Mouse (Mus musculus): Measurements from ENCODE around the gene Scarb2. TPM values are rescaled to one million over a fixed set of nuclear protein-coding genes. Genes with fewer than 3 reads are reported as not detected.

Scarb2 gene
- polyA plus RNA-seq, 1 experiment, result 8.4 TPM

- H3K27me3 ChIP-seq (ENCODE audit: control insufficient read depth, insufficient read depth, low read length), result no peaks in the 10 kb centered on the region
- peak overlapping the region; percentile 47 for H3K27ac ChIP-seq (ENCODE audit: insufficient read depth, low read depth, low read length)
- H3K36me3 ChIP-seq (ENCODE audit: control insufficient read depth, insufficient read depth, low read length), result peaks cover 9% of the 10 kb centered on the region
- TF ChIP-seq POLR2A (IDR thresholded peaks at IDR 0.05; ENCODE audit: low read depth, low read length) (no peak), CTCF (IDR thresholded peaks at IDR 0.05; ENCODE audit: extremely low read depth, insufficient read length, insufficient replicate concordance, low read depth, low read length) (no peak)
- H3K4me1 ChIP-seq (ENCODE audit: control insufficient read depth, insufficient read depth, insufficient read length, low read length), result peaks cover 6% of the 10 kb centered on the region; the same call in 1 of the 2 replicates
- H3K4me3 ChIP-seq (ENCODE audit: low read depth, low read length), result no peak overlapping the region
- 41% methylated on average over 3 of the region's 3 CpGs for WGBS
Observed at GRCm38 (mm10) chr5:92488408-92488807, 18.2 kb downstream of the Scarb2 start.

DNA sequence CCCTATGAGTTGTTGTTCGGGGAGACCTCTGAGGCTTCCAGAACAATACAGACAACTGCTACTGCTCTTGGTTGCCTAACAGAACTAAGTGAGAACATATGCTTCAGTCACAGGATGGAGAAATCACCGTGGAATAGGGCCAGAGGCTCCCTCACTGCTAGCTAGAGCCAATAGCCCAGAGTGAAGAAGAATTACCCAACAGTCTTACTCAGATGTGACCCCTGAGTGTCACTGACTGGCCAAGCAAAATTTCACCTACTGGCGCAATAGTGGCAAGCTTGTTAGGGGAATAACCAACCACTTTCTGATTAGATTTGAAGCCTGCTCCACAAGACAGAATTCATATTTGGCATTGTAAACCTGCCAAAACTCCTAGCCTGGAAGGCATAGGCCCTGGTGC is 19.9 kb downstream of the Scarb2 start:
- WGBS, result 82% methylated on average over 3 of the region's 3 CpGs
- H3K4me1 ChIP-seq (ENCODE audit: control insufficient read depth, insufficient read depth, insufficient read length, low read length), result peaks cover 6% of the 10 kb centered on the region; the same call in 1 of the 2 replicates
- no peaks in the 10 kb centered on the region for H3K27me3 ChIP-seq (ENCODE audit: control insufficient read depth, insufficient read depth, low read length)
- peaks cover 21% of the 10 kb centered on the region for H3K36me3 ChIP-seq (ENCODE audit: control insufficient read depth, insufficient read depth, low read length)
- TF ChIP-seq POLR2A (IDR thresholded peaks at IDR 0.05; ENCODE audit: low read depth, low read length), result no peak
- no peak for TF ChIP-seq CTCF (IDR thresholded peaks at IDR 0.05; ENCODE audit: extremely low read depth, insufficient read length, insufficient replicate concordance, low read depth, low read length)
- H3K4me3 ChIP-seq (ENCODE audit: low read depth, low read length), result no peak overlapping the region
- H3K27ac ChIP-seq (ENCODE audit: insufficient read depth, low read depth, low read length), result no peak overlapping the region

DNA sequence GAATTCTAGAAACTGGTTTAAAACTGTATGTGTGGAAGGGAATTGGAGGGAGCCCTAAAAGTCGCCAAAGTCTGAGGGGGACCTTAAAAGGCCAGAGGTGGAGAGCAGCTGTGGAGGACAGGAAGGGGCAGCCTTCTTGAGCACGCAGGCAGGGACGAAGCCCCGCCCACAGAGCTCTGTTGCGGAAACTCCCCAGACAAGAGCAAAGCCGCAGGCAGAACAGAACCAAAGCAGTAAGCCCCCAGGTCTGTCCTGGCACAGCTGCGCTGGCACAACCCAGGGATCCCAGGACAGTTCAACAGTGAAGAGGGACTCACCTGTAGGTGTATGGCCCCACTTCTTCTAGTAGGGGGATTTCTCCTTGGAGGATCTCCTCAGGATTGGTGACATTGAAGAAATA is 21.8 kb downstream of the Scarb2 start:
- Histone ChIP-seq H3K27ac (ENCODE audit: insufficient read depth, low read depth, low read length) (no peak overlapping the region), H3K4me1 (ENCODE audit: control insufficient read depth, insufficient read depth, insufficient read length, low read length) (peaks cover 6% of the 10 kb centered on the region; the same call in 1 of the 2 replicates), H3K27me3 (ENCODE audit: control insufficient read depth, insufficient read depth, low read length) (no peaks in the 10 kb centered on the region), H3K4me3 (ENCODE audit: low read depth, low read length) (no peak overlapping the region), H3K36me3 (ENCODE audit: control insufficient read depth, insufficient read depth, low read length) (peaks cover 21% of the 10 kb centered on the region)
- 81% methylated on average over 7 of the region's 7 CpGs for WGBS
- TF ChIP-seq POLR2A (IDR thresholded peaks at IDR 0.05; ENCODE audit: low read depth, low read length) (no peak), CTCF (IDR thresholded peaks at IDR 0.05; ENCODE audit: extremely low read depth, insufficient read length, insufficient replicate concordance, low read depth, low read length) (no peak)

DNA sequence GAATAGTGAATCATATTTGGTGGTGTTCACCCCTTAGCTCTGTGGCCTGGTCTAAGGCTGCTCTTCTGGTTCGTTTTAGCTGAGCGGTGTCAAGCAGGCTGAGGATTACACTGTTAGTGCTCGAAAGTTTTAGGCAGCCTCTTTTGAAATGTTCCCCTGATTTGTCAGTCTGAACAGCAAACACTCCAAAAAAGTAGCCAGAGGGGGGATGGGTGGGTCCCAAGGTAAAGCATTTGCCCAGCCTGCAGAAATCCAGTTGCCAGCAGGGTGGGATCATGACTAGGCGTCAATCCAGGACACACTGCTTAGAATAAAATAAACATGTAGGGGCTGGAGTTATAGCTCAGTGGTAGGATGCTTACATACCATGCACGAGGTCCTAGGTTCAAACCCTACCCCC is 33.8 kb downstream of the Scarb2 start:
- 84% methylated on average over 5 of the region's 5 CpGs for WGBS
- H3K4me1 ChIP-seq (ENCODE audit: control insufficient read depth, insufficient read depth, insufficient read length, low read length), result 0 out of 2 replicates have a peak, but pooled peaks cover 2% of the 10 kb centered on the region
- no peak overlapping the region for H3K27ac ChIP-seq (ENCODE audit: insufficient read depth, low read depth, low read length)

DNA sequence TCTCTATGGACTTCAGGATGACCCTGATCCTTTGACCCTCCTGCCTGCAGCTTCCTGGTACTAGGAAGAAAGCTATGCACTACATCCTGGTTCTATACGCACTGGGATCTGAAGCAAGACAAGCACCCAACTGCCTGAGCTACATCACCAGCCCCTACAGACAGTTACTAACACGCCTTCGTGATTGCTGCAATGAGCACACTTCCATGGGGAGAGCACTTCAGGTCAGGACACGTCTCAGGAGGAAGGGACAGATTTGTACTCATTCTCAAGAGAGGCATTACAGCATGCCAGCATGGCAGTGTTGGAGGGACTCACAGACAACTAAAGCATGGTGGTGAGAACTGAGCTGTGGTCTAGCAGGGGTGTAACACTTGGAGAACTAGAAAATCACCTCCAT is 35.1 kb downstream of the Scarb2 start:
- no peaks in the 10 kb centered on the region for H3K27me3 ChIP-seq (ENCODE audit: control insufficient read depth, insufficient read depth, low read length)
- 87% methylated on average over 4 of the region's 4 CpGs for WGBS
- TF ChIP-seq CTCF (IDR thresholded peaks at IDR 0.05; ENCODE audit: extremely low read depth, insufficient read length, insufficient replicate concordance, low read depth, low read length), result no peak
- no peak for TF ChIP-seq POLR2A (IDR thresholded peaks at IDR 0.05; ENCODE audit: low read depth, low read length)
- peaks cover 11% of the 10 kb centered on the region for H3K36me3 ChIP-seq (ENCODE audit: control insufficient read depth, insufficient read depth, low read length)
- H3K4me3 ChIP-seq (ENCODE audit: low read depth, low read length), result no peak overlapping the region
- H3K4me1 ChIP-seq (ENCODE audit: control insufficient read depth, insufficient read depth, insufficient read length, low read length), result peaks cover 8% of the 10 kb centered on the region; the same call in 1 of the 2 replicates
- H3K27ac ChIP-seq (ENCODE audit: insufficient read depth, low read depth, low read length), result no peak overlapping the region

More for the DNA sequence above, 33.8 kb downstream of the Scarb2 start:
- H3K27me3 ChIP-seq (ENCODE audit: control insufficient read depth, insufficient read depth, low read length), result no peaks in the 10 kb centered on the region
- H3K4me3 ChIP-seq (ENCODE audit: low read depth, low read length), result no peak overlapping the region
- H3K36me3 ChIP-seq (ENCODE audit: control insufficient read depth, insufficient read depth, low read length), result peaks cover 11% of the 10 kb centered on the region
- no peak for TF ChIP-seq POLR2A (IDR thresholded peaks at IDR 0.05; ENCODE audit: low read depth, low read length)
- no peak for TF ChIP-seq CTCF (IDR thresholded peaks at IDR 0.05; ENCODE audit: extremely low read depth, insufficient read length, insufficient replicate concordance, low read depth, low read length)

DNA sequence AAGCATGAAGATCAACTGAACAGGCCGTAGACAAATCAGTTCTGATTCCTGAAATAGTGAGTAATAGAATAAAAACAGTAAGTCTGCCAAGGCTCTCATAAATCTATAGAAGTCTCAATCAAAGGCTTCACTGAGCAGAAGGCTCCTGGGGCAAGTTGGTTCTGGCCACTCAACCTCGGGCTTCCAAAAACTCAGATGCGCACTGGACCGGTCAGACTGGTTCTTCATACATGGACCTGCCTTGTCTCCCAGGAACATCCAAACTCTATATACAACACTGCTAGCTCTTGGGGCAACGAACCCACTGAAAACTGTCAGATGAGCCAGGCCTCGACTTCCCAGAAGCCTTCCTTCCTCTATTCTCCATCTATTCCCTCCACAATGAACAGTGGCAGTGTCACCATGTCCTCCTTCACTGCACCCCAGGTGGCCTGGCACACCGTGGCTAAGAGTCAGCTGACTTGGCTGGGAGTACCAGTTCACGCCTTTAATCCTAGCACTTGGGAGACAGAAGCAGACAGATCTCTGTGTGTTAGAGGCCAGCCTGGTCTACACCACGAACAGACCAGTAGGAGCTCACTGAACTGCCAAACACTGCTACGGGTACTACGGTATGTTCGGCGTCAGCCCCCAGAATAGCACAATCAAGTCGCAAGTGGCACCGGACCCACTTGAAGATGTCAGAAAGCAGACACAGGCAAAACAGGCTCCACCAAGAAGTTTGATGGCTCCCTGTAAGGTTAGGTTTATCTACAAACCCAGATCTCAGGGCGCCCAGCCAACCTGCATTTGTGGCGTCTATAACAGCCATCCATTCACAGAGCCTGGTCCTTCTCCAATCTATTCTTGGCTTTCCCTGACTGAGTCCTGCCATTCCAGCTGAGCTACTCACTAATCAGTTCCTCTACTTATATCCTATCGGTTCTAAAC is 37.2 kb downstream of the Scarb2 start:
- H3K4me3 ChIP-seq (ENCODE audit: low read depth, low read length), result no peak overlapping the region
- TF ChIP-seq CTCF (IDR thresholded peaks at IDR 0.05; ENCODE audit: extremely low read depth, insufficient read length, insufficient replicate concordance, low read depth, low read length) (no peak), POLR2A (IDR thresholded peaks at IDR 0.05; ENCODE audit: low read depth, low read length) (no peak)
- H3K27me3 ChIP-seq (ENCODE audit: control insufficient read depth, insufficient read depth, low read length), result no peaks in the 10 kb centered on the region
- peaks cover 8% of the 10 kb centered on the region for H3K36me3 ChIP-seq (ENCODE audit: control insufficient read depth, insufficient read depth, low read length)
- WGBS, result 85% methylated on average over 18 of the region's 18 CpGs
- H3K27ac ChIP-seq (ENCODE audit: insufficient read depth, low read depth, low read length), result no peak overlapping the region
- peaks cover 8% of the 10 kb centered on the region; the same call in 1 of the 2 replicates for H3K4me1 ChIP-seq (ENCODE audit: control insufficient read depth, insufficient read depth, insufficient read length, low read length)

DNA sequence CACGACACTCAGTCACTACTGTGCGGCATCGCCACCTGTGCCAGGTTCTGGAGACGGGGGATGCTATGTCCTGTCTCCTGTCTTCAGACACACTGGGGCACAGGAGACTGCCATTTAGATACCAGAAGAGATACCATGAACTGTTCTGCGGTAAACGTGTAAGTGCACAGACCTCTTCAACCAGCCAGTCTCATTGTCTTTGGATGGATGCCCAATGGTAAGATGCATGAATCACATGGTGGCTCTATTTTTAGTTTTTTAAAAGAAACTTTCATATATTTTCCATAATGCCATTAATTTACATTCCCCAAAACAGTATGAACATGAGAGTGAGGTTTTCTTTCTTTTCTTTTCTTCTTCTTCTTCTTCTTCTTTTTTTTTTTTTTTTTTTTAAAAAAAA is 38.4 kb downstream of the Scarb2 start:
- peaks cover 8% of the 10 kb centered on the region for H3K36me3 ChIP-seq (ENCODE audit: control insufficient read depth, insufficient read depth, low read length)
- WGBS, result 85% methylated on average over 6 of the region's 6 CpGs
- TF ChIP-seq POLR2A (IDR thresholded peaks at IDR 0.05; ENCODE audit: low read depth, low read length) (no peak), CTCF (IDR thresholded peaks at IDR 0.05; ENCODE audit: extremely low read depth, insufficient read length, insufficient replicate concordance, low read depth, low read length) (no peak)
- H3K27me3 ChIP-seq (ENCODE audit: control insufficient read depth, insufficient read depth, low read length), result no peaks in the 10 kb centered on the region
- H3K4me1 ChIP-seq (ENCODE audit: control insufficient read depth, insufficient read depth, insufficient read length, low read length), result peaks cover 8% of the 10 kb centered on the region; the same call in 1 of the 2 replicates
- H3K4me3 ChIP-seq (ENCODE audit: low read depth, low read length), result no peak overlapping the region
- H3K27ac ChIP-seq (ENCODE audit: insufficient read depth, low read depth, low read length), result no peak overlapping the region
